Mouse (Mus musculus) erythroblast, adult 5-6 weeks (primary cell): ENCODE data around the gene Azgp1. TPM values are rescaled to one million over a fixed set of nuclear protein-coding genes. Genes with fewer than 3 reads are reported as not detected.
"Not testable (repeated sequence)": the region's sequence is repeated elsewhere in the genome, so short reads cannot be mapped to it uniquely, and the experiment has no call there.

Experiments
- ATAC-seq: replicated peaks from 2 replicates; pipeline ENCODE4 v1.8.0; 2016; ENCODE audit warnings: moderate number of reproducible peaks, mild to moderate bottlenecking, moderate TSS enrichment, inconsistent platforms; ENCODE audit not compliant: poor library complexity, low FRiP score, severe bottlenecking
- total RNA-seq, 2 experiments: library from RNA; stranded (forward) in 1 of 2; stranded (reverse) in 1 of 2; fragments of 150-400 nt in 1 of 2; fragments of 200-764, 138-1000 nt in 1 of 2; gene quantifications; 2 replicates each; pipeline versions ENCODE4 v1.2.3 to v1.2.4; 2015 to 2017; ENCODE audit warnings: low replicate concordance in 2 of 2

Gene Azgp1
- not detected in 2 replicates for total RNA-seq (2015; ENCODE audit: low replicate concordance)
- total RNA-seq (2017; ENCODE audit: low replicate concordance), result not detected in 2 replicates

DNA sequence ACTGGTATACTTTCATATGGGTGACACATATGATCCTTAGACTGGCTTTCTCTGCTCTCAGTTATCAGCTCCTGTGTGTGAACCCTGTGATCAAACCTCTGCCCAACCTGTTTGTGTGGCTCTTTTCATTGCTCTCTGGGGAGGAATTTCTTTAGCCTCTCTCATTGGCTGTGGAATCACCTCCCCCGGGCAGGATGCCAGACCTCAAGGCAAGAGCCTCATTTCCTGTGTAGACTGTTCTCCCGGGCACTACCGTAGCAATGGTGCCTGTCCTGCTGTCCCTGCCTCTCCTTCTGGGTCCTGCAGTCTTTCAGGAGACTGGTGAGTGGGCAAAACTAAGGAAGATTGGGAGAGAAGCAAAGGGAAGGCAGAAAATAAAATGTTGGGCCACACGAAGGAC lies at the start of gene Azgp1:
Azgp1 (plus strand) TSS at position 221 of the 400 bp plus-strand sequence.
- no peak for ATAC-seq

DNA sequence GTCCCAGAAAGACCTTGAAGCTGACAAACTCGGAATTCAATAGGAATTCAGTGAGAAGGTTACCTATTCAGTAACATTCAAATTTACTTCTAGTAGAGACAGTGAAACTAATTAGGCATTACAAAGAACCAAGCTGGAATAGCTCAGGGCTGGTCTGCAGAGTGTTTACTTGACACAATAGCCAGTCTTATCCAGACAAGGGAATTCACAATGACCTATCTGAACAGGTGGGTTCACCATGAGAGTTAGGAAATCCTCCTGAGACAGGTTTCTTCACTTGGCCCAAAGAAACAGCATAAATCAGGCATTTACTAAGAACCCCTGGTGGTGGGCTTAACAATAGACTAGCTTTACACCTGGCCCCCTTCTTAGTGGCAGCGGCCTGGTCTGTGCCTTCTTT lies 47.4 kb upstream of the Azgp1 start:
- not testable (repeated sequence) for ATAC-seq

DNA sequence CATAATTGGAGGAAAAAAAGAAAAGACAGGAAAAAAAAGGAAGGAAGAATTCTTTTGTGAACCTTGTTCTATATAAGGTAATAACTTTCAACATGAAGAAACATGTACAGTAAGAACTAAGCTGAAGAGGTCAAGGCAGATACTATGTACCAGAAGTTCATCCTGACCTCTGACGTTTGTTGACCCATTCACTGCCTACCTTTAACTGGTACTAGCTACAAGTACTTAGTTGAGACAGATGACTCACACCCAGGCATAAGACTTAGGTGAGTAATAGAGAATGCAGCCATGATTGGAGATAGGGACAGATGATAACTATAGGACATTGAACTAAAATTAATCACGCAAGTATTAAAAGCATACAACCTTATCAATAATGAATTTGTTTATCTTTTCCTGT lies 44.8 kb upstream of the Azgp1 start:
- ATAC-seq, result no peak

DNA sequence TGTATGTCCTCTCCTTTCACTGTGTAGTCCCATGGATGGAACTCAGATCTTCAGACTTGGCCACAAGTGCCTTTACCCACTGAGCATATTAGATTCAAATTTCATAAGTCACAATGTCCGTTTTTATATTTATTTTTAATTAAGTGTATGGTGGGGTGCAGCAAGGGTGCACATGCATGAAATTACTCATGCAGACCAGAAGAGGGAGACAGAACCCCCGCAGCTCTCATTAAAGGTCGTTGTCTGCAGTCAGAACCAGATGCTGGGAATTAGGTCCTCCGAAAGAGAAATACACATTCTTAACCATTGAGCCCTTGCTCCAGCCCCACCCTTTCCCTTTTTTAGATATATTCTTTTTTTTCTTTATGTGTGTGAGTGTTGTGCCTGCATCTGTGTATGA lies 44.1 kb upstream of the Azgp1 start:
- ATAC-seq, result no peak

DNA sequence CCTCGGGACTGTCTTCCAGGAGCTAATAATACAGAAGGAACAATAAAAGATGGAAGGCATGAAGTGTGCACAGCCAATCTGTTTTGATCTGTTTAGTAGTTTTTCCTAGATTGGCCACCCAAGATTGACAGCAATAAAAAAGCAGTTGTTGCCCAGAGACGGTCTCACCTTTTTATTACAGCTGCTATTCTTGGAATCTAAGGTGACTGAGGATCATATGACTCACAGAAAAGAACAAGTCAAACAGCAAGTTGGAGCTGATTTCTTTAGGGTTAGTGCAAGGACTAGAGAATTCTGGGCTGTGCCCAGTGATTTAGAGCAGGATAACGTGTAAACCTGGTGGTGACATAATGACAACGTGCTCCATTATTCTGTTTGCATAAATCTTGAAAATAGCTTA lies 40.4 kb upstream of the Azgp1 start:
- ATAC-seq, result no peak

DNA sequence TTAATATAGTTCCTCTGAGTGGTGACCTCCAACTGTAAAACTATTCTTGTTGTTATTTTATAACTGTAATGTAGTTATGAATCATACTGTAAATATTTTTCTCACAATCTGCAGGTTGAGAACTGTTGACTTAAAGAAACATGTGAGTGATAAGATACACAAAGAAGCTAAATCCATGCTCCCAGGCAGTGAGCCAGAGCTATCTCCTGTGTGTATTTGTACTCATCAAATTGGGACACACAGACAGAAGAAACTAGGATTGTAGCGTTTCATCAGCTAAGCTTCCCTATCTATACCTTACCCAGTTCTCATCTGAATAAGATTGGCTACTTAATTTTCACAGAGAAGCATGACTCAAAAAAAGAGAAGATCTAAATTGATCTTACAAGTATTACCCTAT lies 38.2 kb upstream of the Azgp1 start:
- ATAC-seq, result no peak

DNA sequence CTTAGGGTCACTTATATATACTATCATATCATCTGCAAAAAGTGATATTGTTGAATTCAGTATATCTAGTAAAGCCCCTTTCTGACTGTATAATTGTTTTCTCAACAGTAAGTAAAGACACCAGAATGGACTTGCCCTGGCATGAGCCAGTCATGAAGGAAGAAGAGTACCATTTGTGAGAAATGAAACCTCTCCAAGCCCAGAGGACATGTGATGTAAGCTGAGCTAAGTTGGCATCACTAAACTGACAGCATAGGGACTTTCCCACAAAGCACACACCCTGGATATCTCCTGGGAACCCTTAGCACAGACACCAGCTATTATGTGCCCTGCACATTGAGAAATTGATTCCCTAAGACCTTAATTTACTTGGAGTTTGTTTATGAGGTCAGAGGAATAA lies 34.0 kb upstream of the Azgp1 start:
- no peak for ATAC-seq

DNA sequence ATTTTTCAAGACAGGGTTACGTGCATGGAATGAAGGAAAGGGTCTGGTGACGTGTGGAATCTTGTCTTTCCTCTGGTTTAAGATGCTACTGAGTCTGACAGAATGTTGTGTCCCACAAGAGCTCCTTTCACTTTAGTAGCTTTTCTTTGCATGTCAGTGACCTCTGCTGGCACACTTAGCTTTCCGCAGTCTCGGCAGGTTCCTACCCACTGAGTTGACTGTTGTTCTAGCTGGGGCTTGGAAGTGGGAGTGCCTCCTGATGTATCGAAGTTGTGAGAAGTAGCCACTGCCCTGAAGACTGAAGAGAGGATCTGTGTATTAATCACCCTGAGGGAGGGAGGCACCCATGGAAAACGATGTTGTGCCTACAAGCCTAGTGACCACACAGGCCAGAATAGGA lies 30.1 kb upstream of the Azgp1 start:
- no peak for ATAC-seq

DNA sequence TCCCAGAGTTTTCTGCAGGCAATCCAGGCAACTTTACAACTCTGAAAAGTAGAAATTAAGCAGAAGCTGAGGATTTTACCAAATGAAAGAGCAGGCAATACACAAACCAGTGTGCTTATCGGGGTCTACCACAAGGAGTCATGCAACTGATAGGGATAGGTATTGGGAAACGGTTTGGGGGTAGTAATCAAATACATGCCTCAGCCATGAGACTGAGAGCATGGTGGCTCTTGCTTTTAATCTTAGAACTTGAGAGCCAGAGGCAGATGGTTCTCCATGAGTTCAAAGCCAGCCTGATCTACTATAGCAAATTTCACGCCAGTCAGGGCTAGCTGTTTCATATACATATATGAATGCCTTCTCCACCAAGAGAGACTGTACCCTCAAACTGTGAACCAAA lies 24.9 kb upstream of the Azgp1 start:
- no peak for ATAC-seq

DNA sequence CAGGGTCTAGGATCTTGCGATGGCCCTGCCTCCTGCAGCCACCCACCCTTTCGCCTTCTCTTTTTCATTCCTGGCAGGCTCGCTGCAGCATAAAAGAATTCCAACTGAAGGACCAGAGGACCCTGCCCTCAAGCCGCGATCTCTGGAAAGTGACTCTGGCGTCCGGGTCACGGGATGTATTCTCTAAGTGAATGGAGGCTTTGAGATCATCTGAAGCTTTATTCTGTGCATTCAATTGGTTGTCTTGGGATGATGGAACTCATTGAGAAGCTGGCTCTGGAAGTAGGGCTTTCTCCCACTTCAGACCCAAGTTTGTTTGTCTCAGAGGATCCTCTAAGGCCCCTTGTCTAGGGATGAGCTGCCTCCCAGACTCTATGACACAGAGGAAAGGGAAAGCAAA lies 18.4 kb upstream of the Azgp1 start, which contains the start of gene Gjc3:
Gjc3 (minus strand) TSS at position 154 of the 400 bp plus-strand sequence.
- no peak for ATAC-seq

DNA sequence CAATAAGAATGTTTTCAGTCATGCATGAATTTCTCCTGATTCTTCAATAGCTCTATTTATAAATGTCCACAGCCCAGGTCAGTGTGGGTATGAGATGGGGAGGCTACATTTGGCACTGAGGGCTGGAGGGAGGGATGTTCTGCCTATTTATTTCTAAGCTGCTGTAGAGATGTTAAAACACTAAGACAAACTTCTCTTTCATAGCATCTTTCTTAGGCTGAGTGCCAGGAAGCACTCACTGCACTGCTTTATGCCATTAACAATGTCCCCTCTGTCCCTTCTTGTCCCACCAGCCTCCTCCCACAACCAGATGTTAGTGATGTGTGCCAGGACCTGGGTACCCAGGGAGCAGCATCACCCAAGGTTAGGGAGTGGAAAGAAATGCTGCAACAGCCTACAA lies 14.8 kb upstream of the Azgp1 start:
- no peak for ATAC-seq

DNA sequence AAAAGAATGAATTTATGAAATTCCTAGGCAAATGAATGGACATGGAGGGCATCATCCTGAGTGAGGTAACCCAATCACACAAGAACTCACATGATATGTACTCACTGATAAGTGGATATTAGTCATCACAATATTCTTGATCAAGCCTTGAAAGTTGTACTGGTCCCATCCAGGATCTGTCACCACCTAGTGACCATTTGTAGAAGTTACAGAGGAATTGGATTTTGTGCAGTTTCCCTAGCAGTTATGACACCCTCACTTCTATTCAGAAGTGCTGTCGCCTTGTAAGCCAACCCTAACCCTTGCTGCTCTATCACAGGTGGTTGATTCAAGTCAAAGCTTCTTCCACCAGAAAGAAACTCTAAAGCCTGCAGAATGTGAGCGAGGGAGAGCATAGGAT lies 8.2 kb upstream of the Azgp1 start:
- ATAC-seq, result no peak

DNA sequence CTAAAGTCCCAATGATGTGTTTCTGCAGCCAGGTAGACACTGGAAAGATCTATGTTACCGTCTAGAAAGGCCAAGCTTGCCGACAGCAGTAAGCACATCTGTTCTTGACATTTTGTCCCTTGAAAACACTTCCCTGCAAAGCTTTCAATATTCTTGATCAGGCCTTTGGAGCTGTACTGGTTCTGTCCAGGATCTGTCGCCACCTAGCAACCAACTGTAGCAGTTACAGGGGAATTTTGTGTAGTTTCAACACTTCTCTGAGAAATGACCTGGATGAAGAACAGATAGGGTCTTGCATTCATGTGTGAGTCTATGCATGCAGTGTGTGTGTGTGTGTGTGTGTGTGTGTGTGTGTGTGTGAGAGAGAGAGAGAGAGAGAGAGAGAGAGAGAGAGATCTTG lies 7.6 kb upstream of the Azgp1 start:
- ATAC-seq, result no peak

DNA sequence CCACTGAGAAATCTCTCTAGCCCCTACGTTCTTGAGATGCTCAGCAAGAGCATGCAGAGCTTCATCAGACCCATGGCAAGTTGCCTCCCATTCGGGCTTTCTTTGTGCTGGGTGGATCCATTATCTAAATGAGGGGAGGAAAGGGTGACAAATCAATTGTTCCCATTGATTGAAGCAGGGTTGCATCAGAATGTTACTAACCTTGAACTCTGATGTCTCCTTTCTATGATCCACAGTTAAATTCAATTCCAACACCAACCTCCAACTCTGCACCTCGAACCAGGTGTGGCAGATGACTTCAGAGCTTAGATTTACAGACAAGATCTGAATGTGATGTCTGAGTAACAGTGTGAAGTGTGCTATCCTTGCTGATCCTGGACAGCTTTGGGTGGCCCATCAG lies 6.6 kb upstream of the Azgp1 start:
- no peak for ATAC-seq

DNA sequence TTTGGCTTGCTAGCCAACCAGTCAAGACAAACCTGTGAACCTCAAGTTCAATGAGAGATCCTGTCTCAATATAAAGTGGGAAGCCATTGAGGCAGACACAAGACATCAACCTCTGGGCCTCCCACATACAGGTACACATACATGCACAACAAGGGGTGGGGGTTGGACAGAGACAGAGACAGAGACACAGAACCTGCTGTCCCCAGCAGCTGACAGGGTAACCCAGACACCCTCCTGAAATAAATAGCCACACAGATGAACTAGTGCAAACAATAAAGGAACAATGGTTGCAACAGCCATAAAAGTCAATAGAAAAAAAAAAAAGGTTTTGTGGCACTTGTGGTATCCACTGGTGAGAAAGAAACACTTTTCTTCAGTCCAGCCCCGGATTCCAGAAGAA lies 5.9 kb upstream of the Azgp1 start:
- no peak for ATAC-seq

DNA sequence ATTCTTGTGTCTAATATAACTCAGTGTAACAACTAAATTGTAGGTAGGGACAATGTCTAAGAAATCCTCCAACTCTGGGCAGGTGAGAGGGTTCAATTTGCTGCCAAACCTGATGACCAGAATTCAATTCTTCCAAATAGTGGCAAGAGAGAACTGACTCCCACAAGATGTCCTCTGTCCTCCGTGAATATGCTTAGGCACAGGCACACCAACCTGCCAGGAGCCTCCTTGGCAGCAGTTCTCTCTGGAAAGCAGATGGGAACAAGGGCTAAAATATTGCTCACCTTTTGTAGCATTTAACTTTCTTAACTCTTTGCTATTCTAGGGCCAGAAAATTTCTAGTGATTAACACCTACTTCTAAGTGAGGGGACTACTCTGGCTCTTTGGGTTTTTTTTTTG lies 4.0 kb upstream of the Azgp1 start:
- no peak for ATAC-seq

DNA sequence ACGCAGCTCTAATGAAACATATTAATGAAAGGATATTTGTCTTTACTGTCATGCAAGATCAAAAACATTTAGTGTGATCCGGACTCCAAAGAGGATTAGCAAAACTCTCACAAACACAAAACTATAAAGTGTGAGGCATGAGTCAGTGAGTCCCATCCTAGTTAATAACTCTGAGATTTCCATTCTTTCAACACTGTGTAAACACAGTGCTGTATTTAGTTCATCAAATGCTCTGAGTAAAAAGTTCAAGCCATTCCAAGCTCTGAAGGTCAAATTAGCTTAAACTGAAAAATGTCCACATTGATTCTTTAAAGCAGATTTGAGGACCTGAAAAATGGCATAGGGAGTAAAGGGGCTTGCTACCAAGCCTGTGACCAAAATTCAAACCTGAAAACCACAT lies 2.2 kb upstream of the Azgp1 start:
- ATAC-seq, result no peak

DNA sequence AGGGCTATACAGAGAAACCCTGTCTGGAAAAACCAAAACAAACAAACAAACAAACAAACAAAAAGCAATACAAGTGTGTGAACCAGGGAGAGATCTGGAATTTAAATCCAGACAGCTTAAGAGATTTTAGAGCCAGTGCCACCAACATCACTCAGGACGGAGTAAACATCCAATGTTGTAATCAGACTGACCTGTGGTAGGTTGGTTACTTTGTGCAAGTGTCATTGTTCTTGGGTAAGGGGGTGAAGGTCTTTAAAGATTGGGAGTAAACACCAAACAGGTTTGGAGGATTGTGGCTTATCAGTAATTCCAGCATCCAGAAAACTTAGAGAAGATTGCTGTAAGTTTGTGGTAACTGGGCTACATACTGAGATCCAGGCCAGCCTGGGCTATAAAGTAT lies 5.0 kb downstream of the Azgp1 start:
- ATAC-seq, result no peak

DNA sequence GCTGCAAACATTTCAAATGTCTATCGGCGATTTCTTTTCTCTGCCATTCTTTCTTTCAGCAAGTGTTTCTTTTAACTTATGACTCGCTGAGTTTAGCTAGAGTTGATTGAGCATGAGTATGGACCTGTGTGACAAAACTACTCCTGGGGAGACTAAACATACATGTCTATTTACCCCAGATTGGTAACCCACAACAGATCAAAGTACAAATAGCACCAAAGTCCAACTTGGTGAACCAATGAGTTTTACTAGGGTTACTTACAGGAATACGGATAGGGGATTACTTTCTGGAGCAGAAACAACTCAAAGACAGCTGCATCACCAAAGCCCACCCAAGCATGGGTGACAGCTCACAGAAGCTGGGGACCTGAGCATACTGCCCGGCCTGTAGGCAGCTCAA lies 28.1 kb downstream of the Azgp1 start:
- no peak for ATAC-seq

DNA sequence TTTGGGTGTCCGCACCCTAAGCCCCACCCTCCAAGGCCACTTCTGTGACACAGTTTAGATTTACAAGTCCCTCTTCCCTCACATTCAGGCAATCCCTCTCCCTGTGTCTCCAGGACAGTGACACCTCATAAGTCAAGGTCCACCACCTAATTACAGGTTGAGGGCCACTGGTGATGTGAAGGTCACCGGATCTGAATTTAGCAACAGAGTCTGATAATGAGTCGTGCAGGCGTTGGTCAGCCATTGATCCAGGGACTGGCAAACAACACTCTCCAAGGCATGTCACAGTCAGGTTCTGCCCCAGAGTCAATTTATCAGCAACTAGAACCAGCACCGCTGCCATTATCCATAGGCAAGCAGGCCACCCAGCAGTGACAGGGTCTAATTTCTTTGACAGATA lies 31.1 kb downstream of the Azgp1 start:
- ATAC-seq, result no peak

DNA sequence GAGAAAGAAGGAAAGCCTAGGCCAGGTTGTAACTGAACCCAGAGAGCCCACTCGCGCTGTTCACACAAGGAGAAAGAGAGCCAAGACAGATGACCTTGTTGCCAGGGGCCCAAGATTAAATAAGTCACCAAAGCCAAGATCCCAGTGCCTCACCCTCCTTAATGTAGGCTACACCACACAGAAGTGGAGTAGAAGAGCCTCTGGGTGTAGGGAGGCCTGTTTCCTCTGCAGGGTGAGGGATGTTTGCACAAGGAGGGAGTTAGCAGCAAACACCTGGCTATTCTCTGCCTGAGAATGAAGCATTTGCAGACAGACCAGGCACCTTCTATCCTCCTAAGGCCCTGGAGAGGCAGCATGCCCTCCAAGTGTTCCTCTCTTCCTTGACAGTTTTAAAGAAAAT lies 35.2 kb downstream of the Azgp1 start:
- ATAC-seq, result no peak

DNA sequence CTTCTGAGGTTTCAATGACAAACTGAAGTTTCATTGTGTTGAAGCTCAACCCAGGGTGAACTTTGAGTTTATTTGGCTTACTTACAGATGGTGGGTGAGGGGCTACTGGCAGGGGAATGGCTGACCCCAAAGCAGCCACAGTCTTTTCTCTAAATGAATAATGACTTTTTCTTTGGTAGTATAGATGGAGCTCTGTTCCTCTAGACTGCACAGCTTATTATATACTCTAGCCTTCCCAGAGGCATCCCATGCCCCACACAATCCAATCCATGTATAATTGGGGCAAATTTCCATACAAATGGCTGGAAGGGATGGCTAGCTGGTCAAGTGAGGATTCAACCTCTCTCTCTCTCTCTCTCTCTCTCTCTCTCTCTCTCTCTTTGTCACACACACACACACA lies 35.7 kb downstream of the Azgp1 start:
- no peak for ATAC-seq

DNA sequence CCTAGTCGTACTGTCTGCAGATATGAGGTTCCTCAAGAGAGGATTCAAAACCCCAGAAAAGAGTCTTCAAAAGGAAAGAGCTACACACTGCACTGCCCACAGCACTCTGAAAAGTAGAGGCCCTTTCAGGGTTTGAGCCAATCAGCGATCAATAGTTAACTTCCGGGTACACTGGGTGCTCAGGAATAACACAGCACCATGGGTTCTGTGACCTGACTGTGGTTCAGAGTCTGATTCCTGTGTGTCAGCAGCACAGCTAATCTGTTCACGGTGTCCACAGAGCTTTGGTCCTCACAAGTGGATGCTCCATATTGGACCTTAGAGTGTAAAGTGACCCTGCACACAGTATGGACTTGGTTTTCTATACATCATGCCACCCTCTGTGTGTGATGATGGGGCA lies 38.3 kb downstream of the Azgp1 start:
- ATAC-seq, result not testable (repeated sequence)
